Mouse (Mus musculus): ENCODE data around the gene Acap1. TPM values are rescaled to one million over a fixed set of nuclear protein-coding genes. Genes with fewer than 3 reads are reported as not detected.
"Not testable (repeated sequence)": the region's sequence is repeated elsewhere in the genome, so short reads cannot be mapped to it uniquely, and the experiment has no call there.

The Acap1 gene
- total and polyA plus RNA-seq, 3 experiments: 0.65 to 3.3 (median 1.1) TPM

- Histone ChIP-seq H3K36me3 (ENCODE audit: control insufficient read depth, insufficient read depth, low read length) (no peaks in the 10 kb centered on the region), H3K4me3 (peak overlapping the region; percentile 30; the same call in 1 of the 2 replicates), H3K79me2 (replicated peaks; ENCODE audit: control insufficient read depth, insufficient read depth, low read length) (no peaks in the 10 kb centered on the region), H3K27me3 (ENCODE audit: control insufficient read depth, insufficient read depth, low read length) (no peaks in the 10 kb centered on the region), H3K4me1 (ENCODE audit: control insufficient read depth, insufficient read depth, low read length) (peaks cover 11% of the 10 kb centered on the region), H3K27ac (0 out of 2 replicates have a peak overlapping the region, but pooled peaks have one; percentile 5), H3K9ac (ENCODE audit: low read depth, low read length) (peak overlapping the region; percentile 13; the same call in 1 of the 2 replicates)
- TF ChIP-seq CTCF (IDR thresholded peaks at IDR 0.05): peak; percentile 94
- TF ChIP-seq POLR2A (IDR thresholded peaks at IDR 0.05; ENCODE audit: insufficient read depth, low read depth, low read length): no peak
- peak; percentile 89 for TF ChIP-seq EP300 (IDR thresholded peaks at IDR 0.05; ENCODE audit: insufficient read depth, low read depth, low read length)
- intact Hi-C loops (cut with DNase I): loop anchor here (1.0 to 5.0 kb wide), 3 partner anchors 15 to 268 kb away; partner anchors contain the start of gene Dvl2
- DNase-seq: peak; percentile 89 to 95
- under 1% methylated on average over 18 of the region's 18 CpGs for WGBS
Observed at GRCm38 (mm10) chr11:69934169-69934568, 38.8 kb upstream of the Acap1 start.

GRCm38 (mm10) chr11:69933066-69933465 lies 37.7 kb upstream of the Acap1 start:
- no peaks in the 10 kb centered on the region for H3K36me3 ChIP-seq (ENCODE audit: control insufficient read depth, insufficient read depth, low read length)
- peaks cover 11% of the 10 kb centered on the region for H3K4me1 ChIP-seq (ENCODE audit: control insufficient read depth, insufficient read depth, low read length)
- TF ChIP-seq EP300 (IDR thresholded peaks at IDR 0.05; ENCODE audit: insufficient read depth, low read depth, low read length) (no peak), POLR2A (IDR thresholded peaks at IDR 0.05; ENCODE audit: insufficient read depth, low read depth, low read length) (no peak), CTCF (IDR thresholded peaks at IDR 0.05) (no peak)
- H3K27me3 ChIP-seq (ENCODE audit: control insufficient read depth, insufficient read depth, low read length): no peaks in the 10 kb centered on the region
- H3K79me2 ChIP-seq (replicated peaks; ENCODE audit: control insufficient read depth, insufficient read depth, low read length): no peaks in the 10 kb centered on the region
- WGBS: 73% methylated on average over 4 of the region's 4 CpGs
- H3K27ac ChIP-seq: no peak overlapping the region
- no peak for DNase-seq
- no peak overlapping the region for H3K4me3 ChIP-seq
- no peak overlapping the region for H3K9ac ChIP-seq (ENCODE audit: low read depth, low read length)
- intact Hi-C loops (cut with DNase I): loop anchor here (5.0 kb wide), 1 partner anchor 269 kb away; no protein-coding TSS in a partner anchor

GRCm38 (mm10) chr11:69932254-69932653 lies 36.9 kb upstream of the Acap1 start:
- Histone ChIP-seq H3K36me3 (ENCODE audit: control insufficient read depth, insufficient read depth, low read length) (no peaks in the 10 kb centered on the region), H3K4me1 (ENCODE audit: control insufficient read depth, insufficient read depth, low read length) (peaks cover 7% of the 10 kb centered on the region), H3K27ac (no peak overlapping the region), H3K79me2 (replicated peaks; ENCODE audit: control insufficient read depth, insufficient read depth, low read length) (no peaks in the 10 kb centered on the region), H3K4me3 (no peak overlapping the region), H3K9ac (ENCODE audit: low read depth, low read length) (no peak overlapping the region), H3K27me3 (ENCODE audit: control insufficient read depth, insufficient read depth, low read length) (no peaks in the 10 kb centered on the region)
- intact Hi-C loops (cut with DNase I): loop anchor here (5.0 kb wide), 1 partner anchor 270 kb away; no protein-coding TSS in a partner anchor
- DNase-seq: no peak
- no peak for TF ChIP-seq POLR2A (IDR thresholded peaks at IDR 0.05; ENCODE audit: insufficient read depth, low read depth, low read length)
- TF ChIP-seq CTCF (IDR thresholded peaks at IDR 0.05): peak; percentile 54
- WGBS: 48% methylated on average over 3 of the region's 3 CpGs

GRCm38 (mm10) chr11:69931769-69932168 lies 36.4 kb upstream of the Acap1 start:
- Histone ChIP-seq H3K9ac (ENCODE audit: low read depth, low read length) (no peak overlapping the region), H3K79me2 (replicated peaks; ENCODE audit: control insufficient read depth, insufficient read depth, low read length) (no peaks in the 10 kb centered on the region), H3K27me3 (ENCODE audit: control insufficient read depth, insufficient read depth, low read length) (no peaks in the 10 kb centered on the region), H3K27ac (no peak overlapping the region), H3K4me3 (no peak overlapping the region), H3K36me3 (ENCODE audit: control insufficient read depth, insufficient read depth, low read length) (no peaks in the 10 kb centered on the region), H3K4me1 (ENCODE audit: control insufficient read depth, insufficient read depth, low read length) (peaks cover 5% of the 10 kb centered on the region)
- intact Hi-C loops (cut with DNase I): loop anchor here (5.0 kb wide), 1 partner anchor 271 kb away; no protein-coding TSS in a partner anchor
- TF ChIP-seq EP300 (IDR thresholded peaks at IDR 0.05; ENCODE audit: insufficient read depth, low read depth, low read length) (no peak), CTCF (IDR thresholded peaks at IDR 0.05) (no peak), POLR2A (IDR thresholded peaks at IDR 0.05; ENCODE audit: insufficient read depth, low read depth, low read length) (no peak)
- 65% methylated on average over 8 of the region's 8 CpGs for WGBS
- DNase-seq: no peak

- H3K27ac ChIP-seq: no peak overlapping the region
- peaks cover 3% of the 10 kb centered on the region for H3K4me1 ChIP-seq (ENCODE audit: control insufficient read depth, insufficient read depth, low read length)
- intact Hi-C loops (cut with DNase I): loop anchor here (5.0 kb wide), 1 partner anchor 271 kb away; no protein-coding TSS in a partner anchor
- H3K79me2 ChIP-seq (replicated peaks; ENCODE audit: control insufficient read depth, insufficient read depth, low read length): no peaks in the 10 kb centered on the region
- H3K27me3 ChIP-seq (ENCODE audit: control insufficient read depth, insufficient read depth, low read length): no peaks in the 10 kb centered on the region
- no peak overlapping the region for H3K9ac ChIP-seq (ENCODE audit: low read depth, low read length)
- 47% methylated on average over 3 of the region's 3 CpGs for WGBS
- DNase-seq: no peak
- no peaks in the 10 kb centered on the region for H3K36me3 ChIP-seq (ENCODE audit: control insufficient read depth, insufficient read depth, low read length)
- TF ChIP-seq EP300 (IDR thresholded peaks at IDR 0.05; ENCODE audit: insufficient read depth, low read depth, low read length) (no peak), POLR2A (IDR thresholded peaks at IDR 0.05; ENCODE audit: insufficient read depth, low read depth, low read length) (no peak), CTCF (IDR thresholded peaks at IDR 0.05) (no peak)
- no peak overlapping the region for H3K4me3 ChIP-seq
Observed at GRCm38 (mm10) chr11:69930967-69931537, 35.7 kb upstream of the Acap1 start.

GRCm38 (mm10) chr11:69930176-69930575 lies 34.8 kb upstream of the Acap1 start:
- DNase-seq: not testable (repeated sequence)

More at GRCm38 (mm10) chr11:69930176-69930575, 34.8 kb upstream of the Acap1 start:
- not testable (repeated sequence) for H3K79me2 ChIP-seq (replicated peaks; ENCODE audit: control insufficient read depth, insufficient read depth, low read length); H3K27ac ChIP-seq; H3K36me3 ChIP-seq (ENCODE audit: control insufficient read depth, insufficient read depth, low read length); H3K4me1 ChIP-seq (ENCODE audit: control insufficient read depth, insufficient read depth, low read length); H3K27me3 ChIP-seq (ENCODE audit: control insufficient read depth, insufficient read depth, low read length); H3K4me3 ChIP-seq; H3K9ac ChIP-seq (ENCODE audit: low read depth, low read length)
- intact Hi-C loops (cut with DNase I): loop anchor here (5.0 kb wide), 1 partner anchor 272 kb away; no protein-coding TSS in a partner anchor
- 86% methylated on average over 8 of the region's 8 CpGs for WGBS

Data from heart, adult 2 months (tissue).